Mouse (Mus musculus) neural tube, embryonic 14.5 days (tissue): Measurements from ENCODE around the gene Hc. TPM values are rescaled to one million over a fixed set of nuclear protein-coding genes. Genes with fewer than 3 reads are reported as not detected.

Source experiments
- ATAC-seq: fragments of 200-750 bp; cut with Nextera tagmentation; 2 replicates; pipeline ENCODE4 v1.8.0; 2017; ENCODE audit warnings: low read depth, mild to moderate bottlenecking, moderate TSS enrichment, moderate library complexity
- H3K27ac ChIP-seq: fragments of 300-500 bp; sonication (generic); 2 replicates; pipeline ENCODE4 v1.5.1; 2014; ENCODE audit warnings: low read depth, mild to moderate bottlenecking, control low read depth, low read length, moderate library complexity, mixed read lengths
- H3K27me3 ChIP-seq: fragments of 300-500 bp; sonication (generic); 2 replicates; pipeline ENCODE4 v1.6.1; 2014; ENCODE audit warnings: low read length; ENCODE audit not compliant: control insufficient read depth, insufficient read depth
- H3K36me3 ChIP-seq: fragments of 300-500 bp; sonication (generic); 2 replicates; pipeline ENCODE4 v1.6.1; 2014; ENCODE audit warnings: low read length, mixed read lengths; ENCODE audit not compliant: control insufficient read depth, insufficient read depth
- H3K4me1 ChIP-seq: fragments of 300-500 bp; sonication (generic); 2 replicates; pipeline ENCODE4 v1.6.1; 2014; ENCODE audit warnings: low read length; ENCODE audit not compliant: control insufficient read depth, insufficient read depth
- H3K4me2 ChIP-seq: fragments of 300-500 bp; sonication (generic); 2 replicates; pipeline ENCODE4 v1.6.1; 2014; ENCODE audit warnings: mild to moderate bottlenecking, low read depth, low read length, control low read depth
- H3K4me3 ChIP-seq: fragments of 300-500 bp; sonication (generic); 2 replicates; pipeline ENCODE4 v1.5.1; 2014; ENCODE audit warnings: low read depth, low read length, control low read depth, mixed read lengths
- H3K9ac ChIP-seq: fragments of 300-500 bp; sonication (generic); replicated peaks from 2 replicates; pipeline ENCODE4 v1.6.1; 2014; ENCODE audit warnings: low read depth, mild to moderate bottlenecking, control low read depth, low read length, mixed read lengths
- H3K9me3 ChIP-seq: fragments of 300-500 bp; sonication (generic); 2 replicates; pipeline ENCODE4 v1.6.1; 2016; ENCODE audit warnings: low read length; ENCODE audit not compliant: control insufficient read depth
- WGBS: fragments of 180-500 bp; shearing (Covaris S2); extraction: QIAGEN DNeasy Blood & Tissue Kit; methylation state at CpG from one replicate; pipeline ENCODE4 v1.1.7; 2014; 5-methylcytosine and 5-hydroxymethylcytosine counted together
- polyA plus RNA-seq: library from polyadenylated mRNA; unstranded; fragments of >200 nt; fragmentation: Nextera tagmentation; extraction: Ambion mirVana; gene quantifications from 2 replicates; pipeline ENCODE4 v1.2.1, GENCODE M21; 2014

Gene Hc
- polyA plus RNA-seq, result 0.26 and 0.68 TPM in 2 replicates

DNA sequence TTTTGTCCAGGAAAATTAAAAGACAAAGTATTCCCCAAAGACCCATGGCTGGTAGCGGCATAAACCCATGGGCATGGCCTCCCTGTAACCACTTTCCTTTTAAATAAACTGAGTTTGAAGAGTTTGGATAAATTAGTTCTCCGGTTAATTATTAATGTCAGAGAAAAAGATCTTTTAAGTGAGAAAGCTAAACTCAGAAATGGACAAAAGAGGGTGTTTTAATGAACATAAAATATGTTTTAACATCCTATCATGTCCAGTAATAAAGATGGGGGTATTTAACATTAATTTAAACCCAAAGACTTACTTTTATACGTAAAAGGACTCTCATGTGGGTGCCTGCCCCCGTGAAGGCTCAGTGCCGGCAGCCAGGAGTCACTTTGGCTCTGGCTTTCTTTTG, at the start of gene Hc:
Gene Hc, minus strand, starts transcription at position 101 of the 400 bp plus-strand sequence.
- no peaks in the 10 kb centered on the region for H3K4me1 ChIP-seq
- no peak within 1 kb of the TSS for H3K4me2 ChIP-seq
- H3K4me3 ChIP-seq, result no peak within 1 kb of the TSS
- H3K36me3 ChIP-seq, result no peaks in the 10 kb centered on the region
- no peaks in the 10 kb centered on the region for H3K9me3 ChIP-seq
- no peak within 1 kb of the TSS for H3K9ac ChIP-seq
- H3K27ac ChIP-seq, result no peak within 1 kb of the TSS
- WGBS, result 83% methylated on average over 5 of the region's 5 CpGs
- ATAC-seq, result no peak
- no peaks in the 10 kb centered on the region for H3K27me3 ChIP-seq

GRCm38 (mm10) chr2:35110521-35110920, 49.3 kb upstream of the Hc start:
- Histone ChIP-seq H3K4me3 (peak overlapping the region; percentile 87), H3K27me3 (no peaks in the 10 kb centered on the region), H3K9me3 (no peaks in the 10 kb centered on the region), H3K27ac (no peak overlapping the region), H3K36me3 (no peaks in the 10 kb centered on the region), H3K9ac (no peak overlapping the region), H3K4me1 (no peaks in the 10 kb centered on the region), H3K4me2 (no peak overlapping the region)
- ATAC-seq, result no peak
- 86% methylated on average over 2 of the region's 2 CpGs for WGBS

DNA sequence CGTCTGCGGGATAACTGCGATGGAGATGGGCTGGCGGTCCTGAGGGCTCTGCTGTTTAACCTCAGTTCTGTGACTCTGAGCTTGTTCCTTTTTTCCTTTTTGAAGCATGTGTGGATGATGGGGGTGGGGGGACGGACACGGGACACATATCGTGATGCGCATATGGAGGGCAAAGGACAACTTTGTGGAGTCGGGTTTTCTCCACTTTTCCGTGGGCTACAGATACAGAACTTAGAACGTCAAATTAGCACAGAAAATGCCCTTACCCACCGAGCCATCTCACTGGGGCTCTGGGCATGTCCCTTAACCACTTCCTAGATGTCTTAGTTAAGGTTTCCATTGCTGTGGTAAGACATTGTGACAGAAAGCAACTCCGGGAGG, 48.7 kb upstream of the Hc start:
- peak overlapping the region; percentile 80 for H3K27ac ChIP-seq

DNA sequence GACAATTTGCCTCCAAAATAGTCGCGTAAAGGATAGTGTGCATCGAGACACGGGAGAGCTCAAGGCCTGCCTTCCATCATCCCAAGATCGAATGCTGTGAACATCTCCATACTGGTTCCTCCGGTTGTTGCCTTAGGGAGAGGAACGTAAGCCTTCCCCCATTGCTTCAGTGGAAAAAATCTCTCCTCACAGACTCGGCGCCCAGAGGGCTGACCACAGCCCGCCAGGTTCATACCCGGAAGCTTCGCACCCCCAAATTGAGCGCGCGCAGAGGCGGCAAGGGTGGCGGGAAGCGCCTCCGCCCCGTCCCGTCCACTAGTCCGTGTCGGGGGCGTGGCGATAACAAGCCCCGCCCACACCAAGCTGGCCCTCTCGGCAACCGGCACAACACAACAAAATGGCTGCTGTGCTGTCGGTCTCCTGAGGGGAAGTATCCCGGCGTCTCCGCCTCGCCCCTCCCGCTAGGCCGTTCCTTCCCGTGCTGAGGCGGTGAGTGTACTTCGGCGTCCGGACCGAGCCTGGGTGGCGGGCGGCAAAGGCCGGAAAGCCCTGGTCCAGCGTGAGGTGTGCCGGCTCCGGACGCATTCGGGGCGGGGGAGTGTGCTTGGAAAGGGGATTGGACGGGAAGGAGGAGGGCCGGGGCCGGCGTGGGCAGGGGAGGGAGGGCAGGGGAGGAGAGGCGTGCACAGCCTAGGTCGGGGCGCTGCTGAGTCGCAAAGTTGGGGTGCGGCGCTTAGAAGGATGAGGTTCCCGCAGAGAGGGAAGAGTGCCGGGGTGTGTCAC, 48.1 kb upstream of the Hc start, which contains the start of gene Cntrl:
Gene Cntrl, plus strand, starts transcription at position 352 of the 783 bp plus-strand sequence.
- H3K27ac ChIP-seq, result peak within 1 kb of the TSS; percentile 80
- no peaks in the 10 kb centered on the region for H3K9me3 ChIP-seq
- peak within 1 kb of the TSS; percentile 76 for H3K9ac ChIP-seq
- peak within 1 kb of the TSS; percentile 69 for H3K4me2 ChIP-seq
- peak; percentile 96 for ATAC-seq
- peak within 1 kb of the TSS; percentile 87 for H3K4me3 ChIP-seq
- no peaks in the 10 kb centered on the region for H3K4me1 ChIP-seq
- H3K27me3 ChIP-seq, result no peaks in the 10 kb centered on the region
- under 1% methylated on average over 62 of the region's 62 CpGs for WGBS
- no peaks in the 10 kb centered on the region for H3K36me3 ChIP-seq

More for the DNA sequence above, 48.7 kb upstream of the Hc start:
- 0 out of 2 replicates have a peak, but pooled peaks have one; percentile 1 for ATAC-seq
- H3K9me3 ChIP-seq, result no peaks in the 10 kb centered on the region
- H3K4me3 ChIP-seq, result peak overlapping the region; percentile 87
- no peaks in the 10 kb centered on the region for H3K27me3 ChIP-seq
- 2% methylated on average over 13 of the region's 13 CpGs for WGBS
- peak overlapping the region; percentile 69 for H3K4me2 ChIP-seq
- H3K36me3 ChIP-seq, result no peaks in the 10 kb centered on the region
- no peaks in the 10 kb centered on the region for H3K4me1 ChIP-seq
- H3K9ac ChIP-seq, result peak overlapping the region; percentile 76

DNA sequence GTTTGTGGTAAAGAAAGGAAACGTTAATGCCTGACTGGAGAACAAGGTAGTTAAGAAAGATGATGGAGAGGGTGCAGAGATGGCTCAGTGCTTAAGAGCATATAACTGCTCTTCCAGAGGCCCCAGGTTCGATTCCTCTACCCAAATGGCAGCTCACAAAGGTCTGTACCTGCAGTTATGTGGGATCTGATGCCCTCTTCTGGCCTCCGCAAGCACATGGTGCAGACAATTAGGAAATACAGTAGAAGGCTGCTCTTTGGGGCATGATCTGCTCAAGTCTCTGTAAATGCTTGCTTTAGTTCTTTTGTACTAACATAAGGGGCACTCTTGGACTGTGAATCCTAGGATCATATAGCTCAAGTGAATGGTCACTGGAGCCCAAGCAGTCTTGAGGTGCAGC, 47.5 kb upstream of the Hc start:
- Histone ChIP-seq H3K4me2 (peak overlapping the region; percentile 69), H3K9ac (peak overlapping the region; percentile 76), H3K4me1 (no peaks in the 10 kb centered on the region), H3K9me3 (no peaks in the 10 kb centered on the region), H3K4me3 (peak overlapping the region; percentile 87), H3K27me3 (no peaks in the 10 kb centered on the region), H3K36me3 (no peaks in the 10 kb centered on the region), H3K27ac (peak overlapping the region; percentile 80)
- ATAC-seq, result peak; percentile 63
- 34% methylated on average over 3 of the region's 3 CpGs for WGBS

- no peaks in the 10 kb centered on the region for H3K27me3 ChIP-seq
- ATAC-seq, result no peak
- no peaks in the 10 kb centered on the region for H3K4me1 ChIP-seq
- H3K4me3 ChIP-seq, result no peak overlapping the region
- H3K9ac ChIP-seq, result no peak overlapping the region
- H3K9me3 ChIP-seq, result no peaks in the 10 kb centered on the region
- no peak overlapping the region for H3K27ac ChIP-seq
- 60% methylated on average over 5 of the region's 5 CpGs for WGBS
- no peaks in the 10 kb centered on the region for H3K36me3 ChIP-seq
- no peak overlapping the region for H3K4me2 ChIP-seq
Measured at GRCm38 (mm10) chr2:35107984-35108635, 46.9 kb upstream of the Hc start.

GRCm38 (mm10) chr2:35104843-35105242, 43.6 kb upstream of the Hc start:
- H3K36me3 ChIP-seq, result no peaks in the 10 kb centered on the region
- no peak for ATAC-seq
- no peak overlapping the region for H3K4me3 ChIP-seq
- no peaks in the 10 kb centered on the region for H3K9me3 ChIP-seq
- no peaks in the 10 kb centered on the region for H3K27me3 ChIP-seq
- H3K27ac ChIP-seq, result no peak overlapping the region
- no peak overlapping the region for H3K4me2 ChIP-seq
- WGBS, result 66% methylated on average over 3 of the region's 3 CpGs
- no peak overlapping the region for H3K9ac ChIP-seq
- no peaks in the 10 kb centered on the region for H3K4me1 ChIP-seq

- H3K27ac ChIP-seq, result no peak overlapping the region
- H3K9me3 ChIP-seq, result no peaks in the 10 kb centered on the region
- no peak overlapping the region for H3K4me3 ChIP-seq
- 60% methylated on average over 5 of the region's 5 CpGs for WGBS
- no peak for ATAC-seq
- no peak overlapping the region for H3K9ac ChIP-seq
- H3K4me2 ChIP-seq, result no peak overlapping the region
- no peaks in the 10 kb centered on the region for H3K27me3 ChIP-seq
- H3K4me1 ChIP-seq, result no peaks in the 10 kb centered on the region
- no peaks in the 10 kb centered on the region for H3K36me3 ChIP-seq
Measured at GRCm38 (mm10) chr2:35103558-35103957, 42.3 kb upstream of the Hc start.

- Histone ChIP-seq H3K4me1 (no peaks in the 10 kb centered on the region), H3K9ac (no peak overlapping the region), H3K27ac (no peak overlapping the region), H3K4me3 (no peak overlapping the region), H3K27me3 (no peaks in the 10 kb centered on the region), H3K4me2 (no peak overlapping the region), H3K36me3 (no peaks in the 10 kb centered on the region), H3K9me3 (no peaks in the 10 kb centered on the region)
- ATAC-seq, result no peak
Measured at GRCm38 (mm10) chr2:35102777-35103176, 41.5 kb upstream of the Hc start.
